Mouse (Mus musculus): ENCODE results near the gene Sepsecs. TPM values are rescaled to one million over a fixed set of nuclear protein-coding genes. Genes with fewer than 3 reads are reported as not detected.
A peak's percentile ranks its signal among the peaks of the same experiment; 100 is the strongest.

Gene Sepsecs
- polyA plus RNA-seq, 1 experiment from 2014 or later, result 8.6 TPM

DNA sequence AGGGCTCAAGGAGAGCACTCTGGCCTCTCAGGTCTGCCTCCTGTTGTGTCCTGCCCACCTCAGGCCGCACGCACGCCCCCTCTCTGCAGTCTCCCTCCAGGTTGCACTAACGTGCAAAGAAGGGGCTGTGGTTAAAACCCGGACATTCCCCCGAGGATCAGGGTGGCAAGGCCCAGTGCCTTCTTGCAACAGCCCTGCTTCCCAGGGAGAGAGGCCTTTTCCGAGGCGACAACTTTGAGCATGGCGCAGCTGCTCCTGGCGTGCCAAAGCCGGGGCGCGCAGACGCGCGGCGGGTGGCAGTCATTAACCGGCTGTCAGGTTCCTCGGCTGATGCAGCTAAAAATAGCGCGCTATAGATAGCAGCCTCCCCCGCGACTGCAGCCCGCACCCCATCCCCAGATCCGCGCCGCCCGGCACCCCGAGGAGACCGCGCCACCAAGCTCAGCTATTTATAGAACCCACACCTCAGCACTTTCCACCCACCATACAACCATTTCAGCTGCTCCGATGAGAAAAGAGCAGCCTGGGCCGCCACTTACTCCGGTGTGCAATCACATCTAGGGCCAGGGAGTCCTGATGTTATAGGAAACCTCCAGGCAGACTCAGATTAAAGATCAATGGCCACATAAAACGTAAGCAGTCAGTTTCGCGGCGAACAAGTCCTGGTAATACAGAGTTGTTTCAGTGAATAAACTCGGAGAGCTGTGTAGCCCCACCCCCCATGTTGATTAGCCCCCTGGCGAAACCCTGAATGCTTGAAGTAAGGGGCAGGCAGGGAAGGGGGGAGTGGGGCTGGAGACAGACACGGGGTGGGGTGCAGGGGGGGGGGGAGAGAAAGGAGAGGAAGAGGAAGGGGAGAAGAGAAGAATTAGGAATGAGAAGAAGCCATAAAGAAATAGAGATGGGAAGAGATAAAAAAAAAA lies 50.9 kb downstream of the Sepsecs start:
- H3K4me3 ChIP-seq, result peak overlapping the region; percentile 40
- H3K4me2 ChIP-seq (replicated peaks), result peak overlapping the region; percentile 80
- H3K9ac ChIP-seq, result peak overlapping the region; percentile 49
- H3K4me1 ChIP-seq, result peaks cover 25% of the 10 kb centered on the region
- no peaks in the 10 kb centered on the region for H3K36me3 ChIP-seq
- WGBS, result 1% methylated on average over 41 of the region's 41 CpGs
- no peaks in the 10 kb centered on the region for H3K9me3 ChIP-seq (replicated peaks)
- H3K27ac ChIP-seq, result peak overlapping the region; percentile 80
- peak; percentile 86 for ATAC-seq (ENCODE audit: low FRiP score)
- H3K27me3 ChIP-seq, result no peaks in the 10 kb centered on the region

DNA sequence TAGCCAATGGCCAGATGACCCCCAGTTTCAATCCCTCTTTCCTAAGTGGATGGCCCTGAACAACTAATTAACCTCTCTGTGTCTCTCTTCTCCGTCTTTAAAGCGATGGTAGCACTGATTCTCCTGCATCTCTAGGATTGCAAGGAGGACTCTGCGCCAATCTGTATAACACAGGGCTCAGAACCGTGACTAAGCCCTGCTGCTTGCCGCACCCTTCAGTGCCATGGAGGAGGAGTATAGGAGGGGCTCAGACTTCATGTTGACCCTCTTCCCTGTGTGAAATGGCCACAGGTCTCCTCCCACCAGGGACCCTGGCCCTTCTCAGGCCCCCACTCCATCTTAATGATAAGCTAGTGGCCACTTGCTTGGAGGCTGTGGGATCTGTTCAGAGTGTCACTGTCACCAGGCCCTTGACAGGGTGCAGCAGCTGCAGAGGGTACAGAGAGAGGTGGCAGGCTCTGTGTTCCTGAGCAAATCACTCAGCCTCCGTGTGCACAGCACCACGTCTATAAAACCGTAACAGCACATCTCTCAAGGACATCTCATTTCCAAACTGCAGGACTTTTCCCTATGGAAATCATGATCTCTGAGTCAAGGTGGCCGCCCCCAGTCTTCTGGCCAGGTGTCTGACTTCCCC lies 51.7 kb downstream of the Sepsecs start:
- no peaks in the 10 kb centered on the region for H3K9me3 ChIP-seq (replicated peaks)
- H3K4me3 ChIP-seq, result peak overlapping the region; percentile 40
- H3K27me3 ChIP-seq, result no peaks in the 10 kb centered on the region
- H3K36me3 ChIP-seq, result no peaks in the 10 kb centered on the region
- WGBS, result 40% methylated on average over 9 of the region's 9 CpGs
- H3K27ac ChIP-seq, result peak overlapping the region; percentile 80
- ATAC-seq (ENCODE audit: low FRiP score), result peak; percentile 64
- H3K9ac ChIP-seq, result peak overlapping the region; percentile 49
- H3K4me1 ChIP-seq, result peaks cover 25% of the 10 kb centered on the region
- H3K4me2 ChIP-seq (replicated peaks), result peak overlapping the region; percentile 80

DNA sequence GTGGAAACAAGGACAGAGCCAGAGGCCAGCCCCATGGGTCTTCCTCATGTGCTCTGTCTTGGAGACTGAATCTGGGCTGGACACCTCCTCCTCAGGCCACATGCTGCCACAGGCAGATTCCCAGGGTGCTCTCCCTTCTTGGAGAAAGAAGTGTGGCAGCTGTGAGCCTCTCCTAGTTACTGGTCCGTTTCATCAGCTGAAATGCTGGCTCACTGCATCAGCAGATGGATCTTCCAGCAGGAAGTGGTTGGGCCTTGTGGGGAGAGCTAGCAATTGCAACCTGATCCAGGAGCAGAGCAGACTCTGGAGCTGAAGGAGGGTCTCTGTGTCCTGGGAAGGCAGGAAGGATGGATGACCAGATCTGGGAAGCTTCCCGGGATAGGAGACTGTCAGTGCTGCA lies 53.0 kb downstream of the Sepsecs start:
- H3K27ac ChIP-seq, result peak overlapping the region; percentile 23; the same call in 1 of the 2 replicates
- no peak for ATAC-seq (ENCODE audit: low FRiP score)
- WGBS, result 28% methylated on average over 2 of the region's 2 CpGs
- H3K27me3 ChIP-seq, result no peaks in the 10 kb centered on the region
- H3K9ac ChIP-seq, result no peak overlapping the region
- no peak overlapping the region for H3K4me3 ChIP-seq
- H3K4me2 ChIP-seq (replicated peaks), result no peak overlapping the region
- no peaks in the 10 kb centered on the region for H3K9me3 ChIP-seq (replicated peaks)
- peaks cover 25% of the 10 kb centered on the region for H3K4me1 ChIP-seq
- no peaks in the 10 kb centered on the region for H3K36me3 ChIP-seq

GRCm38 (mm10) chr5:52615421-52615820 lies 54.1 kb downstream of the Sepsecs start:
- Histone ChIP-seq H3K9me3 (replicated peaks) (no peaks in the 10 kb centered on the region), H3K4me2 (replicated peaks) (no peak overlapping the region), H3K27ac (no peak overlapping the region), H3K4me3 (no peak overlapping the region), H3K36me3 (no peaks in the 10 kb centered on the region), H3K4me1 (peaks cover 25% of the 10 kb centered on the region), H3K9ac (no peak overlapping the region), H3K27me3 (no peaks in the 10 kb centered on the region)
- no peak for ATAC-seq (ENCODE audit: low FRiP score)
- WGBS, result 66% methylated on average over 9 of the region's 9 CpGs

DNA sequence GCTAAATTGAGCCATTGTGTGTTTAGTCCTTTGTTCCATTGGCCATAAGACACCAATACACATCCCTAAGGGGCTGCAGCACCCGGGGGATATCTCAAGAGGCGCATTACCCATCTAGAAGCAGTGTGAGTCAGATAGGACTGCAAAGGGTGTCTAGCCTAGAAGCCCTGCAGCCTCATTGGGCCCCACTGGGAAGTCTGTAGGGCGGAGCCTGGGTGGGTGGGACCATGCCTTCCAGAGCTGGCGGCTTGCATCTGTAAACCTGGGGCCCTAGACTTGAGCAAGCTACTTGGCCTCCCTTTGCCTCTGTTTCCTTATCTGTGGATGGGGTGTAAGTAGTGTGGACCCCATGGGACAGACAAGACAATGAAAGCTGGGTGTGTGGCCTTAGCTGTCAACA lies 54.8 kb downstream of the Sepsecs start:
- no peaks in the 10 kb centered on the region for H3K27me3 ChIP-seq
- no peak for ATAC-seq (ENCODE audit: low FRiP score)
- WGBS, result 76% methylated on average over 4 of the region's 4 CpGs

GRCm38 (mm10) chr5:52612776-52613175 lies 56.7 kb downstream of the Sepsecs start:
- WGBS, result 95% methylated on average over 6 of the region's 8 CpGs
- Histone ChIP-seq H3K27me3 (no peaks in the 10 kb centered on the region), H3K36me3 (no peaks in the 10 kb centered on the region), H3K4me2 (replicated peaks) (no peak overlapping the region), H3K9me3 (replicated peaks) (peaks cover 7% of the 10 kb centered on the region; the same call in 1 of the 2 replicates), H3K4me3 (no peak overlapping the region), H3K9ac (no peak overlapping the region), H3K4me1 (peaks cover 18% of the 10 kb centered on the region), H3K27ac (no peak overlapping the region)
- no peak for ATAC-seq (ENCODE audit: low FRiP score)

More for the DNA sequence above, 54.8 kb downstream of the Sepsecs start:
- H3K4me3 ChIP-seq, result no peak overlapping the region
- no peaks in the 10 kb centered on the region for H3K36me3 ChIP-seq
- H3K9ac ChIP-seq, result no peak overlapping the region
- H3K9me3 ChIP-seq (replicated peaks), result no peaks in the 10 kb centered on the region
- no peak overlapping the region for H3K27ac ChIP-seq
- peaks cover 25% of the 10 kb centered on the region for H3K4me1 ChIP-seq
- H3K4me2 ChIP-seq (replicated peaks), result no peak overlapping the region

DNA sequence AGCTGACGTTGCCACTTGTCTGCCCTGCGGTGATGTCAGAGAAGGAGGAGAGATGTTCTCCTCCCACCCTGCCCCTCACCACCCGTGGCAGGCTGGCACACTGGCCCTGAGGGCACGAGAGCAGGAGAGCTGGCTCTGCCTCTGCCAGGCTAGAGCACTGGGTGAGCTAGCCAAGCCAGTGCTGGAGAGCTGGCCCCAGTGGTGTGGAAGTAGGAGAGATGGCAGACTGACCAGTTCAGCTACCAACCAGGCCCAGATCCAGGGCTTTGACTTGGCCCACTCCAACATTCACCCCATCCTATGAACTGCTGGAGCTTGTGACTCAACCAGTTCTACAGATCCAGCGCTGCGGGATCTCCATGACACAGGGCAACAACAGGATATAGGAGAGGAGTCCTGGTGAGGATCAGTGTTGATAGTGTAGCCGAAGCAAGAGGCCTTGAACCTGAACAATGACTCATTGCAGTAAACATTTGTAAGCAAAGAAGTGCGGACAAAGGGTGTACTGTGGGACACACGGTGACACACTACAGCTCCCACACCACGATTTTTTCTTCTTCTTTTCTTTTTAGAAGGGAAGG lies 58.1 kb downstream of the Sepsecs start:
- Histone ChIP-seq H3K4me1 (peaks cover 5% of the 10 kb centered on the region), H3K4me2 (replicated peaks) (no peak overlapping the region), H3K27me3 (no peaks in the 10 kb centered on the region), H3K4me3 (no peak overlapping the region), H3K36me3 (no peaks in the 10 kb centered on the region), H3K27ac (no peak overlapping the region), H3K9ac (no peak overlapping the region), H3K9me3 (replicated peaks) (peaks cover 17% of the 10 kb centered on the region; the same call in 1 of the 2 replicates)
- WGBS, result 83% methylated on average over 10 of the region's 10 CpGs
- ATAC-seq (ENCODE audit: low FRiP score), result no peak

- Histone ChIP-seq H3K9ac (no peak overlapping the region), H3K36me3 (no peaks in the 10 kb centered on the region), H3K27me3 (no peaks in the 10 kb centered on the region), H3K4me1 (0 out of 2 replicates have a peak, but pooled peaks cover 1% of the 10 kb centered on the region), H3K9me3 (replicated peaks) (peaks cover 17% of the 10 kb centered on the region; the same call in 1 of the 2 replicates), H3K4me3 (no peak overlapping the region), H3K4me2 (replicated peaks) (no peak overlapping the region), H3K27ac (no peak overlapping the region)
- no peak for ATAC-seq (ENCODE audit: low FRiP score)
- 50% methylated on average over 4 of the region's 4 CpGs for WGBS
Measured at GRCm38 (mm10) chr5:52610306-52610705, 59.2 kb downstream of the Sepsecs start.

- no peak overlapping the region for H3K9ac ChIP-seq
- H3K27ac ChIP-seq, result no peak overlapping the region
- no peak overlapping the region for H3K4me3 ChIP-seq
- no peaks in the 10 kb centered on the region for H3K36me3 ChIP-seq
- H3K27me3 ChIP-seq, result no peaks in the 10 kb centered on the region
- H3K4me2 ChIP-seq (replicated peaks), result no peak overlapping the region
- ATAC-seq (ENCODE audit: low FRiP score), result no peak
- no peaks in the 10 kb centered on the region for H3K4me1 ChIP-seq
- peaks cover 17% of the 10 kb centered on the region; the same call in 1 of the 2 replicates for H3K9me3 ChIP-seq (replicated peaks)
- WGBS, result 87% methylated on average over 10 of the region's 10 CpGs
Measured at GRCm38 (mm10) chr5:52609672-52610071, 59.8 kb downstream of the Sepsecs start.

DNA sequence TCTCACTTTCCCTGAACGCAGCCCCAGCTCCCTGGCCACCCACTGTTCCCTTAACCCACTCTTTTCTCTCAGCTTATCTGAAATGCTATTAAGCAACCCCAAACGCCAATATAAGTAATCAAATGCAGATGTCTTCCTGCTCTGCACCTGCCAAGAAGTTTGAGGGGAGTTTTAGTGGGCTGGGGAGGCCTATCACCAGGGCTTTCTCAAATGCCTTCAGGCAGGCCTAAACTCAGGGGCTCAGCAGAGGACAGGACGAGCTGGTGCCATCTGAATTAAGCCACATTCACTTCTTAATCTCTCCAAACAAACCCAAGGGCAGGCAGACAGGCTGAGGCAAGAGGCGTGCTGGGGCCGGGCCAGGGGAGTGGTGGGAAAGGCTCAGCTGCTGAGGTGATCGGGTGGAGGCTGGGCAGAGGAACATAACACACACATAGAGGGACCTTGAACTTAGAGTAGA lies 64.9 kb downstream of the Sepsecs start:
- no peak for ATAC-seq (ENCODE audit: low FRiP score)
- no peaks in the 10 kb centered on the region for H3K36me3 ChIP-seq
- no peak overlapping the region for H3K9ac ChIP-seq

GRCm38 (mm10) chr5:52590612-52591011 lies 78.9 kb downstream of the Sepsecs start:
- H3K4me2 ChIP-seq (replicated peaks), result no peak overlapping the region
- H3K27ac ChIP-seq, result no peak overlapping the region
- H3K9me3 ChIP-seq (replicated peaks), result no peaks in the 10 kb centered on the region
- no peak for ATAC-seq (ENCODE audit: low FRiP score)
- 94% methylated on average over 9 of the region's 9 CpGs for WGBS
- H3K36me3 ChIP-seq, result no peaks in the 10 kb centered on the region
- H3K9ac ChIP-seq, result no peak overlapping the region
- no peaks in the 10 kb centered on the region for H3K27me3 ChIP-seq
- no peaks in the 10 kb centered on the region for H3K4me1 ChIP-seq
- no peak overlapping the region for H3K4me3 ChIP-seq

More for the DNA sequence above, 64.9 kb downstream of the Sepsecs start:
- H3K27ac ChIP-seq, result no peak overlapping the region
- H3K27me3 ChIP-seq, result no peaks in the 10 kb centered on the region
- peaks cover 17% of the 10 kb centered on the region; the same call in 1 of the 2 replicates for H3K9me3 ChIP-seq (replicated peaks)
- no peak overlapping the region for H3K4me2 ChIP-seq (replicated peaks)
- H3K4me3 ChIP-seq, result no peak overlapping the region
- H3K4me1 ChIP-seq, result no peaks in the 10 kb centered on the region
- 58% methylated on average over 6 of the region's 6 CpGs for WGBS
